Mouse (Mus musculus) E14TG2a.4 (cell line): ENCODE data around the gene Retreg3.

ENCODE experiments used
- H3K27me3 ChIP-seq: 2 replicates; pipeline ENCODE4 v1.6.1; 2014; ENCODE audit warnings: low read length, control low read depth; ENCODE audit not compliant: insufficient read depth
- H3K36me3 ChIP-seq: 2 replicates; pipeline ENCODE4 v1.6.1; 2014; ENCODE audit warnings: low read length, control low read depth; ENCODE audit not compliant: insufficient read depth
- H3K4me1 ChIP-seq: replicated peaks from 2 replicates; pipeline ENCODE4 v1.6.1; 2014; ENCODE audit warnings: low read depth, low read length, control low read depth
- H3K4me3 ChIP-seq: replicated peaks from 2 replicates; pipeline ENCODE4 v1.5.1; 2014; ENCODE audit warnings: mild to moderate bottlenecking, low read length
- H3K9me3 ChIP-seq: 2 replicates; pipeline ENCODE4 v1.6.1; 2014; ENCODE audit warnings: low read length, control low read depth
- CTCF ChIP-seq: conservative IDR thresholded peaks from 2 replicates; pipeline ENCODE4 v1.5.1; 2014; ENCODE audit warnings: low read length
- NANOG ChIP-seq: IDR thresholded peaks from 2 replicates; pipeline ENCODE4 v1.6.1; 2014; ENCODE audit warnings: borderline replicate concordance, low read length, mixed read lengths
- POU5F1 ChIP-seq: IDR thresholded peaks from 2 replicates; pipeline ENCODE4 v1.6.1; 2014; ENCODE audit warnings: low read length, borderline replicate concordance

Gene Retreg3

DNA sequence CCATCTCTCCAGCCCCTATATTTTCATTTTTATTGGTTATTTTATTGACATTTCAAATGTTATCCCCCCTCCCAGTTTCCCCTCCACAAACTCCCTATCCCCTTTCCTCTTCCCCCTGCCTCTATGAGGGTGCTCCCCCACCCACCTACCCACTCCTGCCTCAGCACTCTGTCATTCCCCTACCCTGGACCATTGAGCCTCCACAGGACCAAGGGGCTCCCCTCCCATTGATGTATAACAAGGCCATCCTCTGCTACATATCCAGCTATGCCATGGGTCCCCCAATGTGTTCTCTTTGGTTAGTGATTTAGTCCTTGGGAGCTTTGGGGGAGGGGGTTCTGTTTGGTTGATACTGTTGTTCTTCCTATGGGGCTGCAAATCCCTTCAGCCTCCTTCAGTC, 35.0 kb upstream of the Retreg3 start:
- H3K4me3 ChIP-seq = no peak overlapping the region
- no peaks in the 10 kb centered on the region for H3K9me3 ChIP-seq
- no peaks in the 10 kb centered on the region for H3K36me3 ChIP-seq
- peaks cover 32% of the 10 kb centered on the region for H3K27me3 ChIP-seq
- peaks cover 23% of the 10 kb centered on the region for H3K4me1 ChIP-seq
- no peak for TF ChIP-seq CTCF
- no peak for TF ChIP-seq POU5F1
- no peak for TF ChIP-seq NANOG

- H3K36me3 ChIP-seq = no peaks in the 10 kb centered on the region
- H3K9me3 ChIP-seq = no peaks in the 10 kb centered on the region
- H3K4me3 ChIP-seq = no peak overlapping the region
- peaks cover 36% of the 10 kb centered on the region for H3K4me1 ChIP-seq
- TF ChIP-seq POU5F1 (no peak), NANOG (no peak), CTCF (no peak)
- peaks cover 21% of the 10 kb centered on the region for H3K27me3 ChIP-seq
Observed at GRCm38 (mm10) chr11:101152825-101153224, 33.1 kb upstream of the Retreg3 start.

GRCm38 (mm10) chr11:101151063-101151462, 31.4 kb upstream of the Retreg3 start:
- TF ChIP-seq POU5F1 = no peak
- TF ChIP-seq CTCF = no peak
- no peak for TF ChIP-seq NANOG
- Histone ChIP-seq H3K4me3 (no peak overlapping the region), H3K27me3 (peaks cover 9% of the 10 kb centered on the region), H3K4me1 (peaks cover 28% of the 10 kb centered on the region), H3K36me3 (no peaks in the 10 kb centered on the region), H3K9me3 (no peaks in the 10 kb centered on the region)

- Histone ChIP-seq H3K4me1 (peaks cover 18% of the 10 kb centered on the region), H3K36me3 (no peaks in the 10 kb centered on the region), H3K27me3 (no peaks in the 10 kb centered on the region), H3K4me3 (no peak overlapping the region), H3K9me3 (no peaks in the 10 kb centered on the region)
- no peak for TF ChIP-seq NANOG
- TF ChIP-seq POU5F1 = no peak
- TF ChIP-seq CTCF = no peak
Observed at GRCm38 (mm10) chr11:101149178-101150105, 29.7 kb upstream of the Retreg3 start.

DNA sequence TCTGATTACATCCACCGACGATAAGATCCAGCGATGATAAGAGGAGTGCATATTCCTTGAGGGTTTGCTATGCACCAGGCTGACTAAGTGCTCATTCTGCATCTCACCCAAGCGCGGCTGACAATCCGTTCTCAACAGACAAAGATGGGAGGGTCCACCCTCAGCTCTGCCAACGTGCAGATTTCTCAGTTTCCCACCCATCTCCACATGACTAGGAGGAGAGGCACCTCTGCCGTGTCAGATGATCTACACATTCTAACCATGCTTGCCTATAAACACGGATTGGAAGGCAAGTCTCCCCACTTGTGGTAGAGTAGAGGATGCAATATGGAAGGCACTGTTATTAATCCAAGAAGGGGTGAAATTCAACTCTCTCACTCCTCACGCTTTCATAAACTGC, 29.1 kb upstream of the Retreg3 start:
- Histone ChIP-seq H3K27me3 (no peaks in the 10 kb centered on the region), H3K9me3 (no peaks in the 10 kb centered on the region), H3K4me1 (peaks cover 21% of the 10 kb centered on the region), H3K36me3 (no peaks in the 10 kb centered on the region), H3K4me3 (no peak overlapping the region)
- TF ChIP-seq POU5F1 (no peak), CTCF (no peak), NANOG (no peak)

- no peaks in the 10 kb centered on the region for H3K36me3 ChIP-seq
- H3K4me1 ChIP-seq = peaks cover 31% of the 10 kb centered on the region
Observed at GRCm38 (mm10) chr11:101146377-101146776, 26.7 kb upstream of the Retreg3 start.

GRCm38 (mm10) chr11:101143338-101144225, 23.9 kb upstream of the Retreg3 start:
- no peak for TF ChIP-seq NANOG
- no peak for TF ChIP-seq POU5F1
- TF ChIP-seq CTCF = no peak
- H3K4me1 ChIP-seq = peaks cover 28% of the 10 kb centered on the region
- no peaks in the 10 kb centered on the region for H3K9me3 ChIP-seq
- H3K27me3 ChIP-seq = peaks cover 12% of the 10 kb centered on the region
- no peaks in the 10 kb centered on the region for H3K36me3 ChIP-seq
- peak overlapping the region; percentile 7; the same call in 1 of the 2 replicates for H3K4me3 ChIP-seq

More at GRCm38 (mm10) chr11:101146377-101146776, 26.7 kb upstream of the Retreg3 start:
- Histone ChIP-seq H3K4me3 (no peak overlapping the region), H3K9me3 (no peaks in the 10 kb centered on the region), H3K27me3 (no peaks in the 10 kb centered on the region)
- TF ChIP-seq CTCF = no peak
- no peak for TF ChIP-seq NANOG

GRCm38 (mm10) chr11:101142215-101142967, 22.7 kb upstream of the Retreg3 start:
- H3K9me3 ChIP-seq = no peaks in the 10 kb centered on the region
- TF ChIP-seq CTCF (no peak), NANOG (no peak), POU5F1 (no peak)
- H3K27me3 ChIP-seq = peaks cover 12% of the 10 kb centered on the region
- H3K36me3 ChIP-seq = no peaks in the 10 kb centered on the region
- no peak overlapping the region for H3K4me3 ChIP-seq
- H3K4me1 ChIP-seq = peaks cover 31% of the 10 kb centered on the region
